Mouse (Mus musculus) forelimb bud, embryonic 11.5 days (tissue): ENCODE measurements around the gene Olfr103.

Source experiments
- DNase-seq: peaks from one replicate; pipeline ENCODE4 v3.0.0-alpha.2; 2012; ENCODE audit warnings: low read depth, low spot score

The Olfr103 gene

GRCm38 (mm10) chr17:37339598-37339997 lies at the start of gene Olfr103:
Olfr103 (minus strand) TSS chr17:37339698.
- DNase-seq, result no peak

- no peak for DNase-seq
Measured at GRCm38 (mm10) chr17:37378733-37379132, 39.2 kb upstream of the Olfr103 start, which contains the start of gene Olfr105-ps. Olfr105-ps (plus strand) TSS chr17:37379033.

- no peak for DNase-seq
Measured at GRCm38 (mm10) chr17:37359282-37359681, 19.8 kb upstream of the Olfr103 start, which contains the start of gene Olfr104-ps. Olfr104-ps (plus strand) TSS chr17:37359582.

- DNase-seq, result no peak
Measured at GRCm38 (mm10) chr17:37316954-37317353, 22.5 kb downstream of the Olfr103 start, which contains the start of gene Olfr102. Olfr102 (minus strand) TSS chr17:37317054.

- DNase-seq, result no peak
Measured at GRCm38 (mm10) chr17:37310146-37310699, 29.3 kb downstream of the Olfr103 start.

- no peak for DNase-seq
Measured at GRCm38 (mm10) chr17:37308483-37308882, 31.0 kb downstream of the Olfr103 start.

- DNase-seq, result no peak
Measured at GRCm38 (mm10) chr17:37304213-37304612, 35.3 kb downstream of the Olfr103 start, which contains the start of gene Olfr101. Olfr101 (minus strand) TSS chr17:37304313.
